Mouse (Mus musculus) bone marrow macrophage, adult 2 months (primary cell): ENCODE results near the gene Olfr1443.

Experiments
- CTCF ChIP-seq: IDR thresholded peaks from 2 replicates; pipeline ENCODE4 v1.5.1; 2012; ENCODE audit warnings: low read depth, mild to moderate bottlenecking, low read length, moderate library complexity
- POLR2A ChIP-seq: IDR thresholded peaks from 2 replicates; pipeline ENCODE4 v1.6.1; 2012; ENCODE audit warnings: mild to moderate bottlenecking, low read depth, low read length, borderline replicate concordance

- TF ChIP-seq POLR2A (no peak), CTCF (no peak)
Measured at GRCm38 (mm10) chr19:12695590-12695989, 17.7 kb downstream of the Olfr1443 start, which contains the start of gene Keg1.
